Mouse (Mus musculus): ENCODE results near the gene Clec2e.

Gene Clec2e

DNA sequence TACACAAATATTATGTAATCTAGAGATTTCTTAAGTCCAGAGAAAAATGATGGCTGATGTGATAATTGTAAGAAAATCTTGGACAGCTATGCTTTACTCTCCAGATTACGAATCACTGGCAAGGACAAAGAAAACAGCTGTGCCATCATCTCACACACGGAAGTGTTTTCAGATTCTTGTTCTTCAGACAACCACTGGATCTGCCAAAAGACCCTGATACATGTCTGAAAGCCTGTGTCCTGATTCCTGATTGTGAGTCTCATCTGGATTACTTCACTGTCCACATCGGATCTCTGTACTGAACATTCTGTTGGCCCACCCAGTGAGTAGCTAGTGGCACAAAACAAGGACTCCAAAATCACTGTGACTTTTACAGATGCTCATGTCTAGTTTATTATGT is 44.5 kb downstream of the Clec2e start:
- no peak for DNase-seq

DNA sequence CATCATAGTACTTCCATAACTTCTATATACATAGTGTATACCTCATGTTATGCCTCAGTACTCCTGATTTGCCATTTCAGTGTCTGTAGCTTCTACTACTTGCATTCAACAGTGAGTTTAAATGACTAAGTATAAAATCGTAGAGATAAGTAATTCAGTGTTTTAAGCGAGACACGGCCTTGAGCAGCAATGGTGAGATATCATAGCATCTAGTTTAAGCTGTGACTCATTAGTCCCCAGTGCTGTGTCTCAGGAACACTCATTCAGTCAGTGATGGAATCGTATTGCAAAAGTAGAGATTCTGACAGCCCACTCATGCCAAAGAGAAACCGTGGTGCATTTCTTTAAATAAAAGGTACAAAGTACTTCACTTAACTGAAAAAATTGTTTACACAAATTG is 49.0 kb downstream of the Clec2e start:
- no peak for DNase-seq

- DNase-seq = no peak
Measured at GRCm38 (mm10) chr6:129051086-129051485, 49.6 kb downstream of the Clec2e start.

DNA sequence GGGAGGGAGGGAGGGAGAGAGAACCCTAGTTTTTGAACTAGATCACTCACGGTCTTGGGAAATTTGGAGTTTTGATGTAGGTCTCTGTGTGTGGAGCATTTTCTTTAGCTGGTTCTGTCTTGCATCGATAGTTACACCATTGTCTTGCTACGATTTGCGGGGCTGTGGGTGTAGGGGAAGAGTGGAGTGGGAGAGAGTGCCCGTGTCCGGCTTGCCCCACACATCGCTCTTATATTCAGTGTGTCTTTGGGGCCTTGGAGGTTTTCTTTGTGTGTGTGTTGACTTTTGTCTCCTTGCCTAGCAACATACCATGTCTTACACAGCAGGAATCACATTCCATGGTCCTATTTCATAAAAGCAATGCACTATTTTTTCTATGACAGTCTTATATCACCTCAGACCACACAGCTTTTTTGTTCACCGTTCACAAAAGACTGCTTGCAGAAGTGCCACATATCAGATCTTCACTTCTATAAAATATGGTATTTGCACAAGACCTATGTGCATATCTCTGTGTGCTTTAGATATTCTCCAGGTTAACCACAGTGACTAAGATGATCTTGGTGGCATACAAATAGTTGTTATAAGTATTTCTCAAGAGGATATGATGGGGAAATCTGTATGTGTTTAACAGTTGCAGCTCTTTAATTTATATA is 51.0 kb downstream of the Clec2e start:
- no peak for DNase-seq

DNA sequence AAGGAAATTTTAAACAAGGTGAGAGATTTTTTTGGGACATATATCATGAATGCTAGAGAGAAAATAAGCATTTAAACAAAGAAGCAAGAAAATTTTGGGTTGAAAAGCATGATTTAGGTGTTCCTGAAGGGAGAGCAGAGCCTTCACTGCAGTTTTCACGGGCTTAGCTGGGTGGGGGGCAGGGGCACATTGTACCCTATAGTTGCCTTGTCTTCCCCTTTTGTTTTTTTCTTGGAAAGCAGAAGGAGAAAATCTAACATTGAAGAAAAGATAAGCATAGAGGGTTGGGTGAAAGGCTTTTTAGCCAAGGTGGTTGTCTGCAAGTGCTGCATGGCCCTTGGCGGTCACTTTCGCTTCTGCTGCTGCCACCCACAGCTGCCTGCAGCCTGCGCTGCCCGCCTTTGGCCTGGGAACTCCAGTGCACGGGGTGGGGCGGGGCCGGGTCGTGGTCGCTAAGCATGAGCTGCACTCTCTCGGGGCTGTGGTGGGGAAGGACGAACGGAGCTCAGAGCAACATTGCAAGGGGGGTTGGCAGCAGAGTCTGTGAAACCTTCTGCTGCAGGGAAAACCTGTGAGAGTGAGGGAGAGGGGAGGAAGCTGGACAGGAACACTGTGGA is 51.7 kb downstream of the Clec2e start:
- no peak for DNase-seq

GRCm38 (mm10) chr6:129048381-129048780 is 52.3 kb downstream of the Clec2e start:
- DNase-seq = no peak

- no peak for DNase-seq
Measured at GRCm38 (mm10) chr6:129045601-129046000, 55.1 kb downstream of the Clec2e start, which contains the start of gene Klrb1f. TSS of gene Klrb1f (plus strand) at chr6:129045901.

- DNase-seq = no peak
Measured at GRCm38 (mm10) chr6:129042470-129042869, 58.2 kb downstream of the Clec2e start.

Measured in right cerebral cortex, adult 18-20 months (tissue).